Mouse (Mus musculus) MN1 (cell line): ENCODE data around the gene Ip6k3.

ENCODE experiments used
- DNase-seq: peaks from one replicate; pipeline ENCODE4 v3.0.0-alpha.2; 2016; ENCODE audit warnings: low spot score

Gene Ip6k3

DNA sequence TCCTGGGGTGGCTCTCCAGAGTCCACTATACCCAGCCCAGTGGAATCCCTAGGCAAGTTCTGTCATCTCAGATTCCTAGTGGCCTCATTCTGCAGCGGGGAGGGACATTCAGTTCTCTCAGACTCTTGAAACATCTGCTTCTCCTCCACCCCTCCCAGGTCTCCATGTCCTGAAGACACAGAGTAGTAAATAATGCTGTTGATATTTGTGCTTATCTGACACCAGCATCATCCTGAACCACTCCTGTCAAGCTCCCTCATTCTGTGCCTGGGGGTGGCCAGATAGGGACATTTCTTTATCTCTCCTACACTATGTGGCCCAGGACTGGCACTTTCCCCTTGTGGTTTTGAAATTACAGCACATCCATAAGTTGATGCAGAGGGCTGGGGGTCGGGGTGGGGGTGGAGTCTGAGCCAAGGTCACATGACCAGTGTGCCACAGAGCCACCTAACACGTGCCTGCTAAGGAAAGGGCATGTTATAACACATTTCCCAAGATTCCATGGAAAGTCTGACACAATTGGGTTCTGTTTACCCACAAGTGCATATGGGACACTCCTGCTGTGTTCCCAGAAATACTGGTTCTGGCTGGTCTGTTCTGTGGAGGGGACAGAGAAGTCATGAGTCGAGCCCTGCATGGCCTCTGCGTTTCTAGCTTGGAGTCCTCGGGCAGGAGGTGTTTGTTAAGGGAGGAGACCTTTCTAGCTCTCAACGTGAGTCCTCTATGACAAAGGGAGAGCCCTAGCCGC lies 14.4 kb downstream of the Ip6k3 start:
- no peak for DNase-seq

DNA sequence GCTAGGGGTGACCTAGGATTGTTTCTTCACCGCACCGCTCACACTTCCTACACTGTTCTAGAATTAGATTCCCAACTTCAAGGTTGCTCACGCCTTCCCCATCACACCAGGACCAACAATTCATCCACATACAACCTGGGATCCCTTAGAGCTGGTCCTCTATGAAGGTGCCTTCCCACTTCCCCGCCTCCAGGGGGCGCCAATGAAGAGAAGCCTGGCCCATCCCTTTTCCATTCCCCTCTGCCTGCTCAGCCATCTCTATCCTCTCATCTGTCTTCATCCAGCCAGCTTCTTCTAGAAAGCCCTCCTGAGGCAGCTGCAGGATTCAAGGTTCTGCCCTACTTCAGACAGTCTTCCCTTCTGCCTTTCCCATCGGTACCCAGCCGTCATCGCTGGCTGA lies 16.2 kb downstream of the Ip6k3 start:
- DNase-seq, result no peak

- peak; percentile 34 for DNase-seq
Measured at GRCm38 (mm10) chr17:27150871-27151270, 16.7 kb downstream of the Ip6k3 start.

- peak; percentile 79 for DNase-seq
Measured at GRCm38 (mm10) chr17:27146323-27146923, 21.2 kb downstream of the Ip6k3 start.

GRCm38 (mm10) chr17:27144152-27144551 lies 23.4 kb downstream of the Ip6k3 start:
- DNase-seq, result no peak

DNA sequence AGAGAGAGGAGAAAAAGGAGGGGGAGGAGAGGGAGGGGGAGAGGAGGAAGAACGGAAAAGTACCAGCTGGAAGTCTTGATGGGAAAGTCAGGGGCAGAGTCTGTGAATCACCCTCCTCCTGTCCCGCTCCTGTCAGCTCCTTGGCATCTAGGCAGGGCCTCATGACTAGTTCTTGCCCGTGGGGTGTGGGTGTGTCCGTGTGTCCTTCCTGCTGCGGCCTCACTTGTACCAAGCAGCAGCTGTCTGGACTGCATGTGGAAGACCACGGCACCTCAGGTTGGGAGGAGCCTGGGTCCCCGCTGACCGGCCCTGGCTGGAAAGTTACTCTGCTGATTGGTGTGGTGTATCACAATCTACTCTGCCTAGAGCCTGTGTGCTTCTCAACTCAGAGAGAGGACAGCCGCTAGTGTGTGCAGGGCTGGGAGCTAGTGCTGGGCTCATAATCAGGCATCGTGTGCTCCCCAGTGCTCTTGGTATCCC lies 25.6 kb downstream of the Ip6k3 start:
- peak; percentile 65 for DNase-seq

GRCm38 (mm10) chr17:27140262-27140661 lies 27.3 kb downstream of the Ip6k3 start:
- DNase-seq, result peak; percentile 42

DNA sequence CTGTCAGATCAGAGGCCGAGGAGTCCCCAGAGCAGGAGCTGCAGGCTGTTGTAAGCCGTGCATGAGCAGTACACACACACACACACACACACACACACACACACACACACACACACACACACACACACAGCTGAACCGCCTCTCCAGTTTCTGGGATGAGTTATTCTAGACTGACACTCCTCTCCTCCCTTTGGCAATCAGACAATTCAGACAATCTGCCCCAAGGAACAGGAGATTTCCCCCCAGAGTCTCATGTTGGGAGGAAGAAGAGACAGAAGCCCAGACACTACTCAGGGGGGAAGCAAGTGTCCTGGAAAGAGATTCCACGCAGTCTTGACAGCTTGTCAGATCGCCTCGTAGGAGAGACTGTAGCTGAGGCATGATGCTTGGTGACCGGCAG lies 28.3 kb downstream of the Ip6k3 start:
- no peak for DNase-seq

- no peak for DNase-seq
Measured at GRCm38 (mm10) chr17:27138396-27138795, 29.2 kb downstream of the Ip6k3 start.

GRCm38 (mm10) chr17:27134715-27135114 lies 32.9 kb downstream of the Ip6k3 start:
- no peak for DNase-seq

- DNase-seq, result no peak
Measured at GRCm38 (mm10) chr17:27134187-27134586, 33.4 kb downstream of the Ip6k3 start.

GRCm38 (mm10) chr17:27133551-27134141 lies 33.9 kb downstream of the Ip6k3 start, which contains the start of gene Uqcc2:
TSS of gene Uqcc2 (minus strand) at chr17:27133916.
- DNase-seq, result peak; percentile 98

- DNase-seq, result no peak
Measured at GRCm38 (mm10) chr17:27132238-27132637, 35.4 kb downstream of the Ip6k3 start.

- peak; percentile 64 for DNase-seq
Measured at GRCm38 (mm10) chr17:27131240-27131665, 36.3 kb downstream of the Ip6k3 start.

GRCm38 (mm10) chr17:27130246-27130645 lies 37.3 kb downstream of the Ip6k3 start:
- DNase-seq, result peak; percentile 46

DNA sequence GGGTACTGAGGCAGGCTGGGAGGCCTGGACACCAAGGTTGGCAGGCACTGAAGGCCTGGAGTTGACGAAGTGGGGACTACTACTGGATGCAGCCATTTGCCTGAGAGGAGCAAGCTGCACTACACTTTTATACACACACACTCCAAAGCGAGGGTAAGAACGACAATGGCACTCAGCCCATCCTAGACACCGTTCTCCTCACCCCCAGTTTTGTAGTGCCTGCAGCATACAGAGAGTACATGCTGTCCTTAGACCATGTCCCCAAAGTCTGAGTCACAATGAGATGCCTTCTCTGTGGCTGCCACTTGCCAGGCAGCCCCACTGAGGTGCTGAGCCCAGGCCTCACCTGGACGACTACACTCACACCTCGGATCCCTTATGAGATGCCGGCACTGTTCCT lies 37.8 kb downstream of the Ip6k3 start:
- no peak for DNase-seq

GRCm38 (mm10) chr17:27129291-27129690 lies 38.3 kb downstream of the Ip6k3 start:
- no peak for DNase-seq

- no peak for DNase-seq
Measured at GRCm38 (mm10) chr17:27128189-27128588, 39.4 kb downstream of the Ip6k3 start.

DNA sequence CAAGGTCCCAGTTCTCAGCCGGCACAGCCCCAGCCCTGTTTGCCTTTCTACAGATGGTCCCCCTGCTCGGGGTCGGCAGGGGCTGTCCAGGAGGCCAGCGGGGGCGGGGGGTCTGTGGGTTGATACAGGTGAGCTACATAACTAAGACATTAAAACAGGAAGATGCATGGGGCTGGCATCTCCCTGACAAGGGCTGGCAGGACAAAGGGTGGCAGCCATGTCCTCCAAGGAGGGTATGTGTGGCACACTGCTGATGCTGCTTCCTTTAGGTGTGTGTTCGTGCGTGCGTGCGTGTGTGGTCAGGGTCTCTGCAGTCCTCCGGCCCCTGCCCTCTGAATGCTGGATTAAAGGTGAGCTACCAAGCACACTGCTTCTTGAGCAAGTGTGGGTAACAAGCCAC lies 40.6 kb downstream of the Ip6k3 start:
- no peak for DNase-seq

- DNase-seq, result no peak
Measured at GRCm38 (mm10) chr17:27125669-27126202, 41.9 kb downstream of the Ip6k3 start.

- peak; percentile 82 for DNase-seq
Measured at GRCm38 (mm10) chr17:27125185-27125584, 42.4 kb downstream of the Ip6k3 start.

DNA sequence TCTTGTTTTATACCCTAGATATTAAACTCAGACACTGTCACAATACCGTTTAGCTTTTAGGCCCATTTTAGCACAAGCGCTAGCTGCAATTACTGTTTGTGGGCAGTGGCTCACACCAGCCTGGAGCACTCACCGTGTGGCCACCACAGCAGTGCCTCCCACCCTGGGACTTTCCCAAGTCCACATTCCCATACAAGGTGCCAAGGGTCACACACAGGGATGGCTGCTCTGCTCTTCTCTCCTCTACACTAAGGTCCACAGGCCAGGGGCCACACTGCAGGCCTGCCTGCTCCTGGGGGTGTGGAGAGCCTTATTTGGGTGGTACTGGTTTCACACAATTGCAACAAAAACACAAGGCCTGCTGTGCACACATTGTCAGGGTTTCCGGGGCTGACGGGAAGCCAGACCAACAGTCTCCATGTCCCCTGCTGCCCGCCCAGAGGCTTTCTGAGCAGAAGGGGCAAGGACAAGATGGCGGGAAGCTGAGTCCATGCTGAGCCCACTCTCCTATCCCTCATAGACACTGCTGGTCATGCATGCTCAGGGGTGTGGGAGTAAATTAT lies 43.7 kb downstream of the Ip6k3 start:
- no peak for DNase-seq
